Mouse (Mus musculus) heart, embryonic 13.5 days (tissue): ENCODE data around the gene Sertad4. TPM values are rescaled to one million over a fixed set of nuclear protein-coding genes. Genes with fewer than 3 reads are reported as not detected.

Source experiments
- polyA plus RNA-seq: library from polyadenylated mRNA; unstranded; fragments of >200 nt; fragmentation: Nextera tagmentation; extraction: Ambion mirVana; gene quantifications from 2 replicates; pipeline ENCODE4 v1.2.1, GENCODE M21; 2015

Sertad4 gene
- polyA plus RNA-seq, 1 experiment from 2014 or later, result 13.7 TPM

Other genes with a start within 250 kb of the Sertad4 start
- 6.3 and 6.4 TPM in 2 replicates for gene Hhat, start 84.5 kb downstream of the Sertad4 start, polyA plus RNA-seq
- 0.78 and 0.79 TPM in 2 replicates for gene Syt14, start 180.0 kb upstream of the Sertad4 start, polyA plus RNA-seq